Mouse (Mus musculus) olfactory bulb, adult 2 months (tissue): ENCODE results near the gene Spata22.
"Not testable (repeated sequence)": the region's sequence is repeated elsewhere in the genome, so short reads cannot be mapped to it uniquely, and the experiment has no call there.

ENCODE experiments used
- CTCF ChIP-seq: fragments of 200-500 bp; IDR thresholded peaks from 2 replicates; pipeline ENCODE4 v1.5.1; 2012; ENCODE audit warnings: low read depth, mild to moderate bottlenecking, low read length, moderate library complexity; ENCODE audit not compliant: insufficient read depth
- POLR2A ChIP-seq: fragments of 200-500 bp; IDR thresholded peaks from 2 replicates; pipeline ENCODE4 v1.6.1; 2012; ENCODE audit warnings: mild to moderate bottlenecking, low read depth, low read length, moderate library complexity; ENCODE audit not compliant: insufficient read depth

GRCm38 (mm10) chr11:73321064-73321463 lies 8.5 kb upstream of the Spata22 start:
- TF ChIP-seq CTCF, POLR2A: not testable (repeated sequence)
